8 mouse cellular contexts compared by ENCODE assay signal in genomic region chr2:152847815-152848302, GRCm38 (mm10). TPM values are rescaled to one million over a fixed set of nuclear protein-coding genes. Genes with fewer than 3 reads are reported as not detected.
DNase-seq lines count a peak whose midpoint lies in the region; ATAC-seq and TF ChIP-seq lines count a peak whose summit lies in the region.

TSS of gene Tpx2 (plus strand) at chr2:152847964.

- DNase-seq in ES-E14 (ENCODE audit: low read depth, low spot score): peak; percentile 99
- DNase-seq in cerebellum, adult 11-12 months: peak; percentile 96
- peak; percentile 94 for DNase-seq in heart, postnatal 25 days (ENCODE audit: low spot score)
- DNase-seq in layer of hippocampus, adult 18-20 months (ENCODE audit: low spot score in 2 of 2): peak; percentile 97 to 99
- peak; percentile 93 for DNase-seq in lung, adult 2 months
- peak; percentile 93 to 96 for DNase-seq in thymus, adult 18-20 months

- H3K9ac ChIP-seq in ES-E14 (ENCODE audit: insufficient read depth, low read depth, low read length, poor library complexity, severe bottlenecking): peak within 1 kb of the TSS; percentile 96
- H3K9ac ChIP-seq in forebrain, embryonic 15.5 days (replicated peaks): peak within 1 kb of the TSS; percentile 48

- peak within 1 kb of the TSS; percentile 71 for H3K27ac ChIP-seq in ES-E14 (ENCODE audit: insufficient read depth, low read depth, low read length, poor library complexity, severe bottlenecking)
- H3K27ac ChIP-seq in forebrain, embryonic 15.5 days (replicated peaks): peak within 1 kb of the TSS; percentile 56

- intact Hi-C loops in heart, postnatal 25 days (cut with DNase I): no loop called here

- H3K4me2 ChIP-seq in forebrain, embryonic 15.5 days (replicated peaks): peak within 1 kb of the TSS; percentile 78

- TF ChIP-seq CTCF in lung, adult 2 months (IDR thresholded peaks at IDR 0.05; ENCODE audit: insufficient read depth, low read length): no peak

- H3K4me3 ChIP-seq in ES-E14 (ENCODE audit: insufficient read depth in 1 of 2, low read depth in 1 of 2, low read length in 2 of 2, poor library complexity in 1 of 2, severe bottlenecking in 1 of 2): peak within 1 kb of the TSS; percentile 86 to 98
- peak within 1 kb of the TSS; percentile 72 for H3K4me3 ChIP-seq in forebrain, embryonic 15.5 days
- peak within 1 kb of the TSS; percentile 97 for H3K4me3 ChIP-seq in lung, adult 2 months (replicated peaks; ENCODE audit: extremely low read depth, low read depth, low read length)

- TF ChIP-seq POLR2A in lung, adult 2 months (IDR thresholded peaks at IDR 0.05; ENCODE audit: borderline replicate concordance, extremely low read depth, low read depth, low read length): no peak

- WGBS in forebrain, embryonic 15.5 days: under 1% methylated on average over 34 of the region's 34 CpGs
- under 1% methylated on average over 34 of the region's 34 CpGs for WGBS in lung, adult 2 months

- no peaks in the 10 kb centered on the region for H3K9me3 ChIP-seq in ES-E14 (ENCODE audit: control insufficient read depth, insufficient read depth, low read depth, low read length)
- H3K9me3 ChIP-seq in forebrain, embryonic 15.5 days: no peaks in the 10 kb centered on the region

- no peaks in the 10 kb centered on the region for H3K27me3 ChIP-seq in forebrain, embryonic 15.5 days

- H3K36me3 ChIP-seq in ES-E14 (ENCODE audit: control insufficient read depth, insufficient read depth, low read length, poor library complexity, severe bottlenecking): peaks cover 7% of the 10 kb centered on the region
- H3K36me3 ChIP-seq in forebrain, embryonic 15.5 days: no peaks in the 10 kb centered on the region

- peaks cover 0 to 8% of the 10 kb centered on the region in 2 experiments; a peak in 2 of 4 replicates for H3K4me1 ChIP-seq in ES-E14 (ENCODE audit: control insufficient read depth in 2 of 2, insufficient read depth in 2 of 2, low read length in 2 of 2, poor library complexity in 1 of 2)
- H3K4me1 ChIP-seq in forebrain, embryonic 15.5 days: peaks cover 26% of the 10 kb centered on the region
- no peaks in the 10 kb centered on the region for H3K4me1 ChIP-seq in lung, adult 2 months (ENCODE audit: control insufficient read depth, insufficient read depth, low read length)

- ATAC-seq in forebrain, embryonic 15.5 days (replicated peaks): peak; percentile 98
- peak; percentile 100 for ATAC-seq in neutrophil, adult 5-6 weeks (ENCODE audit: extremely low read depth, insufficient number of reproducible peaks, low FRiP score, poor library complexity, severe bottlenecking)

- in situ Hi-C loops in ES-E14 (cut with MboI; ENCODE audit: low sequenced_read_pairs in 2 of 2, unreplicated experiment in 2 of 2): no loop called here

TF ChIP-seq in ES-E14, 5 proteins besides CTCF, POLR2A, EP300 and RAD21:
- peak; percentile 88 for TF ChIP-seq HCFC1 (IDR thresholded peaks at IDR 0.05; ENCODE audit: borderline replicate concordance, insufficient read depth, low read length)
- TF ChIP-seq ZC3H11A (IDR thresholded peaks at IDR 0.05; ENCODE audit: borderline replicate concordance, low read depth, low read length): no peak

RNA-seq across cellular contexts. Expression of gene Tpx2, which starts in this region (rescaled TPM):
- total RNA-seq in ES-E14 (2012; rRNA removed): 63.2 and 77.8 TPM in 2 replicates
- polyA plus RNA-seq in forebrain, embryonic 15.5 days (2015; fragmentation: Nextera tagmentation; extraction: Ambion mirVana): 50.6 and 51.1 TPM in 2 replicates
- total RNA-seq in heart, postnatal 25 days (2021): 1 to 10 TPM; 1.5 to 1.6 TPM
- 1 to 10 TPM; 1.6 to 1.9 TPM for total RNA-seq in layer of hippocampus, adult 18-20 months (2021)
- polyA plus RNA-seq in lung, adult 2 months (2012; rRNA removed): 0.63 and 0.77 TPM in 2 replicates
- 0.70 and 0.74 TPM in 2 replicates for total RNA-seq in neutrophil, adult 5-6 weeks (2017)

Comparison
In these comparisons a context has a peak if more than half of its experiments do, and no peak if none do; other contexts are left out.
1. Peak in every context shown above with its lines: DNase-seq, ATAC-seq, H3K4me3 ChIP-seq and H3K27ac ChIP-seq.
2. RNA of gene Tpx2 (total RNA-seq): 63.2 to 77.8 TPM in ES-E14; 1.6 to 1.9 TPM in layer of hippocampus, adult 18-20 months, 1.5 to 1.6 TPM in heart, postnatal 25 days and 0.70 to 0.74 TPM in neutrophil, adult 5-6 weeks; every median in the first group is over 10 times any median in the second.
3. RNA of gene Tpx2 (polyA plus RNA-seq): 50.6 to 51.1 TPM in forebrain, embryonic 15.5 days; 0.63 to 0.77 TPM in lung, adult 2 months; every median in the first group is over 10 times any median in the second.
4. Peak in DNase-seq and H3K4me3 ChIP-seq in lung, adult 2 months; RNA of the gene not detected or under 1 TPM.
5. Peak in ATAC-seq in neutrophil, adult 5-6 weeks; RNA of the gene not detected or under 1 TPM.